Comparison of ENCODE assay signal across 26 mouse cellular contexts in genomic region chr3:102176116-102176515, GRCm38 (mm10). TPM values are rescaled to one million over a fixed set of nuclear protein-coding genes. Genes with fewer than 3 reads are reported as not detected.
DNase-seq lines count a peak whose midpoint lies in the region; ATAC-seq and TF ChIP-seq lines count a peak whose summit lies in the region.
"Had no signal": no experiment of that assay in that cellular context is flagged by ENCODE, and none has a peak within 500 bp of the region (broad histone marks: within the 10 kb centered on the region; RNA-seq: fewer than 3 reads in every experiment).

No protein-coding gene starts in this region.

- no peak for TF ChIP-seq POLR2A in myocyte (IDR thresholded peaks at IDR 0.05; ENCODE audit: insufficient read length, low read depth)

- H3K4me3 ChIP-seq in intestine, embryonic 15.5 days (replicated peaks) = no peak overlapping the region
- no peak overlapping the region for H3K4me3 ChIP-seq in intestine, embryonic 16.5 days (ENCODE audit: low read length)
- H3K4me3 ChIP-seq in embryonic facial prominence, embryonic 13.5 days = no peak overlapping the region
- no peak overlapping the region for H3K4me3 ChIP-seq in limb, embryonic 10.5 days
- H3K4me3 ChIP-seq in myocyte = no peak overlapping the region
- no peak overlapping the region for H3K4me3 ChIP-seq in midbrain, embryonic 16.5 days (ENCODE audit: low read depth, low read length)
- H3K4me3 ChIP-seq: forebrain, embryonic 12.5 days; heart, adult 2 months; heart, embryonic 12.5 days; liver, embryonic 13.5 days; megakaryocyte, embryonic 14.5 days; midbrain, embryonic 12.5 days had no signal

- H3K36me3 ChIP-seq in intestine, embryonic 15.5 days = no peaks in the 10 kb centered on the region
- H3K36me3 ChIP-seq in intestine, embryonic 16.5 days (ENCODE audit: control insufficient read depth, insufficient read depth, low read length) = no peaks in the 10 kb centered on the region
- H3K36me3 ChIP-seq in embryonic facial prominence, embryonic 13.5 days = peaks cover 16% of the 10 kb centered on the region
- peaks cover 7% of the 10 kb centered on the region for H3K36me3 ChIP-seq in limb, embryonic 10.5 days
- H3K36me3 ChIP-seq in myocyte (ENCODE audit: control insufficient read depth, insufficient read depth) = peaks cover 8% of the 10 kb centered on the region
- H3K36me3 ChIP-seq in midbrain, embryonic 16.5 days (ENCODE audit: control insufficient read depth, insufficient read depth, low read length) = no peaks in the 10 kb centered on the region
- H3K36me3 ChIP-seq: forebrain, embryonic 12.5 days; G1E; liver, embryonic 13.5 days; midbrain, embryonic 12.5 days had no signal

- no peak for DNase-seq in limb, embryonic 10.5 days (ENCODE audit: low spot score)
- no peak for DNase-seq in ovary, adult 18-20 months (ENCODE audit: low spot score)
- no peak for DNase-seq in cerebellum, adult 9-11 months
- DNase-seq: adrenal gland, postnatal 10 days; cerebellum, adult 11-12 months; cerebellum, postnatal 14 days; forebrain, postnatal 0 days; heart, adult 2 months; heart, postnatal 4 days; kidney, adult 2 months; liver, embryonic 13.5 days; lung, adult 18-20 months; lung, postnatal 4 days; thymus, postnatal 14 days had no signal

- H3K4me1 ChIP-seq in intestine, embryonic 15.5 days (replicated peaks) = peaks cover 10% of the 10 kb centered on the region; the same call in 1 of the 2 replicates
- H3K4me1 ChIP-seq in intestine, embryonic 16.5 days (ENCODE audit: control insufficient read depth, insufficient read depth, low read length) = peaks cover under 1% of the 10 kb centered on the region; the same call in 1 of the 2 replicates
- peaks cover 17% of the 10 kb centered on the region for H3K4me1 ChIP-seq in embryonic facial prominence, embryonic 13.5 days
- H3K4me1 ChIP-seq in limb, embryonic 10.5 days = peaks cover 14% of the 10 kb centered on the region; the same call in 1 of the 2 replicates
- H3K4me1 ChIP-seq in midbrain, embryonic 16.5 days (ENCODE audit: control insufficient read depth, insufficient read depth, low read length) = no peaks in the 10 kb centered on the region
- H3K4me1 ChIP-seq: megakaryocyte, embryonic 14.5 days; midbrain, embryonic 12.5 days had no signal

- H3K79me2 ChIP-seq in myocyte (ENCODE audit: control insufficient read depth, insufficient read depth) = no peaks in the 10 kb centered on the region

- 67% methylated on average over 5 of the region's 5 CpGs for WGBS in intestine, embryonic 15.5 days
- WGBS in intestine, embryonic 16.5 days = 56% methylated on average over 5 of the region's 5 CpGs
- WGBS in embryonic facial prominence, embryonic 13.5 days = 40% methylated on average over 5 of the region's 5 CpGs
- 94% methylated on average over 5 of the region's 5 CpGs for WGBS in limb, embryonic 10.5 days
- WGBS in midbrain, embryonic 16.5 days = 88% methylated on average over 5 of the region's 5 CpGs

- H3K9me3 ChIP-seq in intestine, embryonic 15.5 days = no peaks in the 10 kb centered on the region
- no peaks in the 10 kb centered on the region for H3K9me3 ChIP-seq in intestine, embryonic 16.5 days (ENCODE audit: control insufficient read depth, low read length)
- no peaks in the 10 kb centered on the region for H3K9me3 ChIP-seq in embryonic facial prominence, embryonic 13.5 days
- no peaks in the 10 kb centered on the region for H3K9me3 ChIP-seq in limb, embryonic 10.5 days (replicated peaks)
- H3K9me3 ChIP-seq in midbrain, embryonic 16.5 days (replicated peaks; ENCODE audit: control insufficient read depth, low read length, poor library complexity, severe bottlenecking) = no peaks in the 10 kb centered on the region
- H3K9me3 ChIP-seq: forebrain, embryonic 12.5 days; G1E; heart, embryonic 12.5 days; liver, embryonic 13.5 days; midbrain, embryonic 12.5 days had no signal

- no peak overlapping the region for H3K4me2 ChIP-seq in intestine, embryonic 15.5 days (replicated peaks)
- H3K4me2 ChIP-seq in intestine, embryonic 16.5 days (ENCODE audit: low read depth, low read length) = no peak overlapping the region
- H3K4me2 ChIP-seq in embryonic facial prominence, embryonic 13.5 days = no peak overlapping the region
- H3K4me2 ChIP-seq in myocyte (ENCODE audit: low read depth) = peak overlapping the region; percentile 15
- H3K4me2 ChIP-seq in midbrain, embryonic 16.5 days (ENCODE audit: low read length) = no peak overlapping the region
- H3K4me2 ChIP-seq: forebrain, embryonic 12.5 days; heart, embryonic 12.5 days; hindbrain, embryonic 14.5 days; liver, embryonic 13.5 days; midbrain, embryonic 12.5 days had no signal

- H3K9ac ChIP-seq in intestine, embryonic 15.5 days = no peak overlapping the region
- H3K9ac ChIP-seq in intestine, embryonic 16.5 days (ENCODE audit: low read depth, low read length) = no peak overlapping the region
- H3K9ac ChIP-seq in embryonic facial prominence, embryonic 13.5 days = no peak overlapping the region
- no peak overlapping the region for H3K9ac ChIP-seq in midbrain, embryonic 16.5 days (ENCODE audit: low read depth, low read length)
- H3K9ac ChIP-seq: forebrain, embryonic 12.5 days; forebrain, postnatal 0 days; heart, embryonic 12.5 days; hindbrain, embryonic 14.5 days; liver, embryonic 13.5 days; midbrain, embryonic 12.5 days had no signal

- no peak overlapping the region for H3ac ChIP-seq in myocyte (ENCODE audit: control insufficient read depth, insufficient read length)

- H3K27me3 ChIP-seq in intestine, embryonic 15.5 days (replicated peaks) = no peaks in the 10 kb centered on the region
- H3K27me3 ChIP-seq in intestine, embryonic 16.5 days (replicated peaks; ENCODE audit: control insufficient read depth, insufficient read depth, low read length) = no peaks in the 10 kb centered on the region
- H3K27me3 ChIP-seq in embryonic facial prominence, embryonic 13.5 days = no peaks in the 10 kb centered on the region
- H3K27me3 ChIP-seq in limb, embryonic 10.5 days (ENCODE audit: low read depth, poor library complexity, severe bottlenecking) = no peaks in the 10 kb centered on the region
- H3K27me3 ChIP-seq in myocyte (ENCODE audit: control insufficient read depth, insufficient read depth, insufficient read length) = no peaks in the 10 kb centered on the region
- no peaks in the 10 kb centered on the region for H3K27me3 ChIP-seq in midbrain, embryonic 16.5 days (ENCODE audit: control insufficient read depth, insufficient read depth, low read depth, low read length)
- H3K27me3 ChIP-seq: heart, embryonic 12.5 days; liver, embryonic 13.5 days; megakaryocyte, embryonic 14.5 days had no signal

- ATAC-seq in intestine, embryonic 15.5 days = no peak
- ATAC-seq in intestine, embryonic 16.5 days = no peak
- peak; percentile 69; the same call in 1 of the 2 replicates for ATAC-seq in embryonic facial prominence, embryonic 13.5 days (ENCODE audit: insufficient number of reproducible peaks, insufficient read depth, low FRiP score, low TSS enrichment, low read depth)
- no peak for ATAC-seq in midbrain, embryonic 16.5 days
- ATAC-seq: forebrain, postnatal 0 days; lung, postnatal 0 days had no signal

- peak overlapping the region; percentile 45 for H3K27ac ChIP-seq in intestine, embryonic 15.5 days
- H3K27ac ChIP-seq in intestine, embryonic 16.5 days (ENCODE audit: low read length) = no peak overlapping the region
- H3K27ac ChIP-seq in embryonic facial prominence, embryonic 13.5 days = peak overlapping the region; percentile 67
- H3K27ac ChIP-seq in limb, embryonic 10.5 days = peak overlapping the region; percentile 23; the same call in 1 of the 2 replicates
- H3K27ac ChIP-seq in midbrain, embryonic 16.5 days (ENCODE audit: low read length) = no peak overlapping the region
- H3K27ac ChIP-seq: forebrain, embryonic 12.5 days; heart, adult 2 months; hindbrain, embryonic 14.5 days; liver, embryonic 13.5 days; midbrain, embryonic 12.5 days had no signal

TF ChIP-seq in myocyte, 11 proteins besides CTCF, POLR2A, EP300 and RAD21:
- TF ChIP-seq MYOD1 (IDR thresholded peaks at IDR 0.05; ENCODE audit: control insufficient read depth in 1 of 3, insufficient read length in 2 of 3, low read depth in 2 of 3) (no peak), REST (IDR thresholded peaks at IDR 0.05; ENCODE audit: insufficient read depth, insufficient read length) (no peak), TCF12 (IDR thresholded peaks at IDR 0.05; ENCODE audit: insufficient read depth, poor library complexity, severe bottlenecking) (no peak), SRF (IDR thresholded peaks at IDR 0.05; ENCODE audit: control insufficient read depth, insufficient read length, low read depth) (no peak), E2F4 (IDR thresholded peaks at IDR 0.05; ENCODE audit: insufficient read depth) (no peak), MYOG (IDR thresholded peaks at IDR 0.05; ENCODE audit: control insufficient read depth in 1 of 3, insufficient read depth in 1 of 3, insufficient read length in 2 of 3, low read depth in 2 of 3) (no peak), POLR2AphosphoS2 (IDR thresholded peaks at IDR 0.05; ENCODE audit: insufficient read length, low read depth) (no peak), USF1 (IDR thresholded peaks at IDR 0.05; ENCODE audit: low read depth) (no peak)
TF ChIP-seq in myocyte: peak in this region for 0.

RNA-seq across cellular contexts. Expression of gene Vangl1, which starts 28.4 kb away (rescaled TPM):
- 15.1 and 17.4 TPM in 2 replicates for polyA plus RNA-seq in intestine, embryonic 15.5 days (2015; fragmentation: Nextera tagmentation; extraction: Ambion mirVana)
- 18.7 and 20.6 TPM in 2 replicates for polyA plus RNA-seq in intestine, embryonic 16.5 days (2015; fragmentation: Nextera tagmentation; extraction: Ambion mirVana)
- polyA plus RNA-seq in embryonic facial prominence, embryonic 13.5 days (2015; fragmentation: Nextera tagmentation; extraction: Ambion mirVana) = 13.9 and 15.4 TPM in 2 replicates
- 11.8 and 14.8 TPM in 2 replicates for polyA plus RNA-seq in limb, embryonic 10.5 days (2016; fragmentation: Nextera tagmentation; extraction: Ambion mirVana)
- polyA plus RNA-seq in myocyte (2012; fragmentation: generic; extraction: Trizol) = 21.2 TPM
- 8.9 and 10.3 TPM in 2 replicates for polyA plus RNA-seq in midbrain, embryonic 16.5 days (2015; fragmentation: Nextera tagmentation; extraction: Ambion mirVana)

Comparison
In these comparisons a context has a peak if more than half of its experiments do, and no peak if none do; other contexts are left out.
1. H3K27ac ChIP-seq: peak in intestine, embryonic 15.5 days (single experiment), embryonic facial prominence, embryonic 13.5 days (single experiment) and limb, embryonic 10.5 days (single experiment); none in intestine, embryonic 16.5 days (single experiment) and midbrain, embryonic 16.5 days (single experiment).